Mouse (Mus musculus): ENCODE measurements at regions not wholly inside any gene's neighbourhood (a gene's known extent, or its start where the extent isn't known, plus 50 kb on each side); places are given as distances from the start of the nearest gene placed in this dataset.

DNA sequence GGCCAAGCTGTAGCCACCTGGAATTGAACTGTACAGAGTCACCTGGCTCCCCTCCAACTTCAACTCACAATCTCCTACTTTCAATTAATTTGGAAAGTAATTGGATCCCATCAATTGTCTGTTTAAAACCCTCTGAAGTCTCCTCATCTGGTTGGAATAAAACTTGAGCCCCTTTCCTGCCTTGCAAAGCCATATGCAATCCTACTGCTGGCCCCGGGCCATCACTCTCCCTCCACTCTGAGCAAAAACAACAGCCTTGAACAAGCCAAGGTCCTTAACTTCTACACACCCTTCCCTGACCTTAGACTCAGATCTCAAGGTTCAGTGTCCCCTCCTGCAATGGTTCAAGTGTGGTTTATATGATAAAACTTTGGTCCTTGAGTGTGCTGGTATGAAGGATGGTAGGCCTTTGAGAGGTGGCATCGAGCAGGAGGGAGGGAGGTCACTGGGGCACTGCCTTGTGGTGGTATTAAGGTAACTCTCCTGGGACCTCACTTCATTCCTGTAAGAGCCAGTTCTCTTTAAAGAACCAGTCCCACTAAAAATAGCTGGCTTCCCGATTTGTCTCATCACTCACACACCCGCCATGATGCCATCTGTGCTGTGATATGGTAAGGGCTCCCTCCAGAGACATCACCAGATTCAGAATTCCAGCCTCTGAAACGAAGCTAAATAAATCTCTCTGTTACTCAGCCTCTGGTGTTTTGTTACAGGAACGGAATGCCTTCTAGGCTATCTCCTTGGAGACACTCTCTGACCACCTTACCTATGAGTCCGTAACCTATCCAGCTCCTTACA, 112.0 kb upstream of the Zmiz1 start:
- Histone ChIP-seq H3K9me3 (replicated peaks; ENCODE audit: control insufficient read depth, insufficient read depth, low read length, poor library complexity, severe bottlenecking) (no peaks in the 10 kb centered on the region), H3K9ac (ENCODE audit: low read depth, poor library complexity, severe bottlenecking) (no peak overlapping the region), H3K4me1 (ENCODE audit: control insufficient read depth, insufficient read depth, low read length) (peaks cover 2% of the 10 kb centered on the region), H3K27ac (ENCODE audit: insufficient read depth, low read length) (no peak overlapping the region), H3K4me3 (ENCODE audit: low read depth, low read length) (no peak overlapping the region), H3K36me3 (ENCODE audit: control insufficient read depth, insufficient read depth, low read length, poor library complexity, severe bottlenecking) (no peaks in the 10 kb centered on the region), H3K27me3 (ENCODE audit: control insufficient read depth, insufficient read depth, low read length, poor library complexity, severe bottlenecking) (no peaks in the 10 kb centered on the region)
- TF ChIP-seq CTCF (IDR thresholded peaks at IDR 0.05; ENCODE audit: low read depth, low read length) = no peak
- no peak for TF ChIP-seq EP300 (IDR thresholded peaks at IDR 0.05; ENCODE audit: insufficient read depth, low read depth, low read length)
- TF ChIP-seq POLR2A (IDR thresholded peaks at IDR 0.05; ENCODE audit: insufficient read depth, low read length) = no peak

DNA sequence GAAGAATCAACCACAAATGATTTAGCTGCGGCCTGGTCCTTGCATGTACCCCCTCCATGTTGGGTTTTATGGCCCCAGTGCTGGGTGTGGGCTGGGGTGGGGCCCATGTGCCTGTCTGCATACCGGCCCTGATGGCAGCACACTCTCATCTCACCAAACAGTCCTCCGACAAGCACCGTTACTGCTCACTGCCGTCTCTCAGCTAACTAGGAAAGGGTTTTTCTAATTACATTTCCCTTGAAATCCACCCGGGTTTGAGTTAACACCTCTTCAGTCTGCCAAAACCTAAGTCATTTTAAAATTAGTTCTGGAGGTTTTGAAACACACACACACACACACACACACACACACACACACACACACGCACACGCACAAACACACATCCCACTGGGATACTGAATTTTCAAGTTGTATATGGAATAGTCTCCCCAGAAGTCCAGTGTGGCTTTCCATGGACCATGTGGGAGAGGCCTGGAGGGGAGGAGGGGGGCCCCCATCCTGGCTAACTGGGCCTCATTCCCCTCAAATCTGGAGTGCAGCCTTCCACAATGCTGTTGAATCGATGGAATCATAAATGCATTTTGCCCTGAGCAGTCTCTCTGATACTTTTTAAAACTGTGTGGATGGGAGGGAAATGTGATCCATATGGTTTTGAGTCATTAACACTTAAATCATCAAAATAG, 108.6 kb upstream of the Zmiz1 start:
- H3K27me3 ChIP-seq (ENCODE audit: control insufficient read depth, insufficient read depth, low read length, poor library complexity, severe bottlenecking) = no peaks in the 10 kb centered on the region
- H3K36me3 ChIP-seq (ENCODE audit: control insufficient read depth, insufficient read depth, low read length, poor library complexity, severe bottlenecking) = no peaks in the 10 kb centered on the region
- H3K9me3 ChIP-seq (replicated peaks; ENCODE audit: control insufficient read depth, insufficient read depth, low read length, poor library complexity, severe bottlenecking) = no peaks in the 10 kb centered on the region
- H3K9ac ChIP-seq (ENCODE audit: low read depth, poor library complexity, severe bottlenecking) = no peak overlapping the region
- no peak overlapping the region for H3K27ac ChIP-seq (ENCODE audit: insufficient read depth, low read length)
- H3K4me3 ChIP-seq (ENCODE audit: low read depth, low read length) = no peak overlapping the region
- no peak for TF ChIP-seq POLR2A (IDR thresholded peaks at IDR 0.05; ENCODE audit: insufficient read depth, low read length)
- TF ChIP-seq EP300 (IDR thresholded peaks at IDR 0.05; ENCODE audit: insufficient read depth, low read depth, low read length) = no peak
- TF ChIP-seq CTCF (IDR thresholded peaks at IDR 0.05; ENCODE audit: low read depth, low read length) = no peak
- no peaks in the 10 kb centered on the region for H3K4me1 ChIP-seq (ENCODE audit: control insufficient read depth, insufficient read depth, low read length)

DNA sequence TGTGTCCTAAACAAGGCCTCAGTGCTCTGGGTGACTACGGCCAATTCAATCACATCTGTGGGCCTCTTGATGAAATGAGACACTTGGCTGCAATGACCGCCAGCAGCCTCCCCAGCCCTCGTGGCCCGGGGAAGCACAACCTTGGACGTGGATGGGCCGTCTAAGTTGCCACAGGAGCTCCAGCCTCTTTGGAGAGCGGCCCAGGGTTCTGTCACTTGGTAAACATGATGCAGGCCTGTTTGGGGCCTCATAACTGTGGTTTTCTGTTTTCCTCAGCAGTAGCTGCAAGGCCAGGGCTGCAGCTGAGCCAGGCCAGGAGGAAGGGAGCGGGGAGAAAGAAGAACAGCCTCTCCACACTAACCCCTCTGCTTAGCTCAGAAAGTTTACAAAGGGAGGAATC, 105.2 kb upstream of the Zmiz1 start:
- Histone ChIP-seq H3K4me1 (ENCODE audit: control insufficient read depth, insufficient read depth, low read length) (no peaks in the 10 kb centered on the region), H3K9me3 (replicated peaks; ENCODE audit: control insufficient read depth, insufficient read depth, low read length, poor library complexity, severe bottlenecking) (no peaks in the 10 kb centered on the region), H3K9ac (ENCODE audit: low read depth, poor library complexity, severe bottlenecking) (no peak overlapping the region), H3K36me3 (ENCODE audit: control insufficient read depth, insufficient read depth, low read length, poor library complexity, severe bottlenecking) (no peaks in the 10 kb centered on the region), H3K27me3 (ENCODE audit: control insufficient read depth, insufficient read depth, low read length, poor library complexity, severe bottlenecking) (no peaks in the 10 kb centered on the region), H3K4me3 (ENCODE audit: low read depth, low read length) (no peak overlapping the region), H3K27ac (ENCODE audit: insufficient read depth, low read length) (no peak overlapping the region)
- TF ChIP-seq CTCF (IDR thresholded peaks at IDR 0.05; ENCODE audit: low read depth, low read length) (no peak), EP300 (IDR thresholded peaks at IDR 0.05; ENCODE audit: insufficient read depth, low read depth, low read length) (no peak), POLR2A (IDR thresholded peaks at IDR 0.05; ENCODE audit: insufficient read depth, low read length) (no peak)

DNA sequence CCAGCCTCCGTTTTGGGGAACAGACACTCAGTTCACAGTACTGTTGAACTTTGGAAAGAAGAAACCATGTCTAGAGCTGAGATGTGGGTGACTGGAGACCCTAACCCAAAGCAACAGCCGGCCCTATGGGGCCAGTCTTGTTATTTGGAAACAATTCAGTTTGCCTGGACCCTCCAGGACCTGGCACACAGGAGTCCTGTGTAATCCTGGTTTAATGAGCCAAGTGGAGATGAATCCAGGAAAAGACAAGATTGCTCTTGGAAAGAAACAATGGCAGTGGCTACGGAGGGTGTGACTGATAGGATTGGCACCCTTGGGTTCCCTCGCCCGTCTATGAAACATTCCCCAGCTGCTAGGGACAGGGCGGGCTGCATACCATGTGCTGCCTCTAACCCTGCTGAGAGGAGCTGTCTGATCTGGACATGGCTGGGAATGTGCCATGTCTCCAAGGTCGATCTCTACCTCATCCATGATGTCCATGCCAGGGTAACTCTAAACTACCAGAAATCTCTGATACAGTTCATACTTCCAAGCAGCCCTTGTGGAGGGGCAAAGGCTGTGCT, 104.6 kb upstream of the Zmiz1 start:
- H3K36me3 ChIP-seq (ENCODE audit: control insufficient read depth, insufficient read depth, low read length, poor library complexity, severe bottlenecking) = no peaks in the 10 kb centered on the region
- H3K4me1 ChIP-seq (ENCODE audit: control insufficient read depth, insufficient read depth, low read length) = no peaks in the 10 kb centered on the region
- no peaks in the 10 kb centered on the region for H3K27me3 ChIP-seq (ENCODE audit: control insufficient read depth, insufficient read depth, low read length, poor library complexity, severe bottlenecking)
- H3K9me3 ChIP-seq (replicated peaks; ENCODE audit: control insufficient read depth, insufficient read depth, low read length, poor library complexity, severe bottlenecking) = no peaks in the 10 kb centered on the region
- no peak for TF ChIP-seq EP300 (IDR thresholded peaks at IDR 0.05; ENCODE audit: insufficient read depth, low read depth, low read length)
- TF ChIP-seq POLR2A (IDR thresholded peaks at IDR 0.05; ENCODE audit: insufficient read depth, low read length) = no peak
- TF ChIP-seq CTCF (IDR thresholded peaks at IDR 0.05; ENCODE audit: low read depth, low read length) = no peak
- H3K27ac ChIP-seq (ENCODE audit: insufficient read depth, low read length) = no peak overlapping the region
- H3K4me3 ChIP-seq (ENCODE audit: low read depth, low read length) = no peak overlapping the region
- H3K9ac ChIP-seq (ENCODE audit: low read depth, poor library complexity, severe bottlenecking) = no peak overlapping the region

DNA sequence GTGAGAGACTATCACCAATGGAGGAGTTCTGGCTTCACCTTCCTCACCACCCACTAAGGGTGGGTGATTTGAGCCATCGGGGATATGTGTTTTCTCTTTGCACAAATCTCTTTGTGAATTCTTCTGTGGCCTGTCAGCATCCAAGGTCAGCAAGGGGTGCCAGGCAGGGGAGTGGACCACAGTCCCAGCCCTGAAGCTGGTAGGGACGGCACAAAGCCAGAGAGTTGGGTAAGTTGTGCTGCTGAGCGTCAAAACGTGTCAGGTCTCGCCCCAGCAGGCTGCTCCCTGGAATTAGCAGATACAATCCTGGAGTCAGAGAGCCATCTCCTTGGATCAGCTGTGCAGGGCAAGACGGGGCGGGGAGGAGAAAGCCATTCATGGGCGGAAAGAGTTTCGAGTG, 101.2 kb upstream of the Zmiz1 start:
- Histone ChIP-seq H3K36me3 (ENCODE audit: control insufficient read depth, insufficient read depth, low read length, poor library complexity, severe bottlenecking) (no peaks in the 10 kb centered on the region), H3K4me3 (ENCODE audit: low read depth, low read length) (no peak overlapping the region), H3K4me1 (ENCODE audit: control insufficient read depth, insufficient read depth, low read length) (no peaks in the 10 kb centered on the region), H3K27ac (ENCODE audit: insufficient read depth, low read length) (no peak overlapping the region), H3K9ac (ENCODE audit: low read depth, poor library complexity, severe bottlenecking) (no peak overlapping the region), H3K9me3 (replicated peaks; ENCODE audit: control insufficient read depth, insufficient read depth, low read length, poor library complexity, severe bottlenecking) (no peaks in the 10 kb centered on the region), H3K27me3 (ENCODE audit: control insufficient read depth, insufficient read depth, low read length, poor library complexity, severe bottlenecking) (no peaks in the 10 kb centered on the region)
- no peak for TF ChIP-seq EP300 (IDR thresholded peaks at IDR 0.05; ENCODE audit: insufficient read depth, low read depth, low read length)
- no peak for TF ChIP-seq POLR2A (IDR thresholded peaks at IDR 0.05; ENCODE audit: insufficient read depth, low read length)
- no peak for TF ChIP-seq CTCF (IDR thresholded peaks at IDR 0.05; ENCODE audit: low read depth, low read length)

DNA sequence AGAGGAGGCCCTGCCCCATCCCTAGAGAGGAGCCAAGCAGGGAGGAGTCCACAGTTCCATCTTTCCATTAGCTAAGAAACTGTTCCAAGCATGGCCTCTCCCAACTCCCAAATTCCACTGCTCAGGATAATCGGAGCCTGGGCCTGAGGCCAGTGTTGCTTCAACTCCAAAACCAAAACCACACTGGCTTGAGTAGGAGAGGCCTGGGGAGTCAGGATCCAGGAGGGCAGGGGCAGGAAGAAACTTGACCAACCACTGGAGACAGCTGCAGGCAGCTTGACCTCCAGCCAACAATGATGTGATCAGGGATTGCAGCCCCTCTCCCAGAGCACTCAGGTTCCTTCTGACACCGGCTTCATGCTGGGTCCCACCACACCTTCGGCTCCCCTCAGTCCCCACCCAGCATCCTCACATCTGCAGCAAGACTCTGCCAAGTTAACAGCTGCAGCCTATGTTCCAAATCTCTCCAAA, 99.1 kb upstream of the Zmiz1 start:
- no peaks in the 10 kb centered on the region for H3K9me3 ChIP-seq (replicated peaks; ENCODE audit: control insufficient read depth, insufficient read depth, low read length, poor library complexity, severe bottlenecking)
- no peaks in the 10 kb centered on the region for H3K27me3 ChIP-seq (ENCODE audit: control insufficient read depth, insufficient read depth, low read length, poor library complexity, severe bottlenecking)
- no peaks in the 10 kb centered on the region for H3K36me3 ChIP-seq (ENCODE audit: control insufficient read depth, insufficient read depth, low read length, poor library complexity, severe bottlenecking)
- no peak overlapping the region for H3K4me3 ChIP-seq (ENCODE audit: low read depth, low read length)
- H3K9ac ChIP-seq (ENCODE audit: low read depth, poor library complexity, severe bottlenecking) = no peak overlapping the region
- no peak overlapping the region for H3K27ac ChIP-seq (ENCODE audit: insufficient read depth, low read length)
- peaks cover 1% of the 10 kb centered on the region for H3K4me1 ChIP-seq (ENCODE audit: control insufficient read depth, insufficient read depth, low read length)
- no peak for TF ChIP-seq CTCF (IDR thresholded peaks at IDR 0.05; ENCODE audit: low read depth, low read length)
- TF ChIP-seq EP300 (IDR thresholded peaks at IDR 0.05; ENCODE audit: insufficient read depth, low read depth, low read length) = no peak
- no peak for TF ChIP-seq POLR2A (IDR thresholded peaks at IDR 0.05; ENCODE audit: insufficient read depth, low read length)
